Mouse (Mus musculus) liver, embryonic 14.5 days (tissue): ENCODE measurements around the gene Sdc3. TPM values are rescaled to one million over a fixed set of nuclear protein-coding genes. Genes with fewer than 3 reads are reported as not detected.

Source experiments
- ATAC-seq: fragments of 200-750 bp; cut with Nextera tagmentation; 2 replicates; pipeline ENCODE4 v1.8.0; 2017; ENCODE audit warnings: moderate number of reproducible peaks, mild to moderate bottlenecking, moderate library complexity; ENCODE audit not compliant: insufficient read depth
- DNase-seq, 3 experiments: peaks; one replicate each; pipeline ENCODE4 v3.0.0-alpha.2; 2012 to 2013; ENCODE audit warnings: low read depth in 3 of 3, low spot score in 3 of 3
- H3K27ac ChIP-seq: fragments of 300-500 bp; sonication (generic); 2 replicates; pipeline ENCODE4 v1.5.1; 2014; ENCODE audit warnings: moderate library complexity, mild to moderate bottlenecking, control low read depth, inconsistent platforms
- H3K27me3 ChIP-seq: fragments of 300-500 bp; sonication (generic); 2 replicates; pipeline ENCODE4 v1.6.1; 2014; ENCODE audit warnings: mild to moderate bottlenecking, low read length, moderate library complexity; ENCODE audit not compliant: control insufficient read depth, insufficient read depth
- H3K36me3 ChIP-seq: fragments of 300-500 bp; sonication (generic); replicated peaks from 2 replicates; pipeline ENCODE4 v1.6.1; 2014; ENCODE audit warnings: low read depth; ENCODE audit not compliant: control insufficient read depth, insufficient read depth
- H3K4me1 ChIP-seq, 2 experiments: fragments of 200-500 bp in 1 of 2; fragments of 300-500 bp in 1 of 2; sonication (generic) in 1 of 2; replicated peaks; 2 replicates each; pipeline ENCODE4 v1.6.1; 2012 to 2014; ENCODE audit warnings: antibody characterized with exemption in 1 of 2, inconsistent platforms in 1 of 2, low read length in 1 of 2; ENCODE audit not compliant: control insufficient read depth in 2 of 2, insufficient read depth in 2 of 2
- H3K4me2 ChIP-seq: fragments of 300-500 bp; sonication (generic); 2 replicates; pipeline ENCODE4 v1.6.1; 2014; ENCODE audit warnings: low read depth, mild to moderate bottlenecking, control low read depth, moderate library complexity
- H3K4me3 ChIP-seq, 2 experiments: fragments of 200-500 bp in 1 of 2; fragments of 300-500 bp in 1 of 2; sonication (generic) in 1 of 2; 2 replicates each; pipeline ENCODE4 v1.5.1; 2012 to 2014; ENCODE audit warnings: low read depth in 2 of 2, low read length in 2 of 2, mild to moderate bottlenecking in 2 of 2, control low read depth in 1 of 2, inconsistent platforms in 1 of 2, moderate library complexity in 1 of 2; ENCODE audit not compliant: insufficient read depth in 1 of 2
- H3K9ac ChIP-seq: fragments of 300-500 bp; sonication (generic); replicated peaks from 2 replicates; pipeline ENCODE4 v1.6.1; 2014; ENCODE audit warnings: mild to moderate bottlenecking, control low read depth, moderate library complexity
- H3K9me3 ChIP-seq: fragments of 300-500 bp; sonication (generic); 2 replicates; pipeline ENCODE4 v1.6.1; 2016; ENCODE audit warnings: low read length, mixed read lengths; ENCODE audit not compliant: control insufficient read depth
- CTCF ChIP-seq: IDR thresholded peaks from 2 replicates; pipeline ENCODE4 v1.5.1; 2016; ENCODE audit warnings: antibody characterized with exemption, low read depth, control low read depth
- EP300 ChIP-seq: IDR thresholded peaks from 2 replicates; pipeline ENCODE4 v1.6.1; 2016; ENCODE audit warnings: antibody characterized with exemption, low read depth
- WGBS: fragments of 180-500 bp; shearing (Covaris S2); extraction: QIAGEN DNeasy Blood & Tissue Kit; methylation state at CpG from one replicate; pipeline ENCODE4 v1.1.7; 2014; ENCODE audit not compliant: insufficient replicate concordance; 5-methylcytosine and 5-hydroxymethylcytosine counted together
- polyA plus RNA-seq, 2 experiments: library from polyadenylated mRNA; depleted of rRNA in 1 of 2; stranded (reverse) in 1 of 2; unstranded in 1 of 2; fragments of >200 nt; fragmentation: Nextera tagmentation in 1 of 2; extraction: Ambion mirVana in 1 of 2; gene quantifications; 2 replicates each; pipeline versions ENCODE4 v1.2.1 to v1.2.3; 2012 to 2014

Gene Sdc3
- polyA plus RNA-seq, 2 experiments, result 4.4 to 7.3 TPM

- Histone ChIP-seq H3K27ac (no peak overlapping the region), H3K4me3 (no peak overlapping the region), H3K4me2 (no peak overlapping the region), H3K4me1 (no peaks in the 10 kb centered on the region), H3K36me3 (peaks cover 66% of the 10 kb centered on the region), H3K9ac (no peak overlapping the region), H3K27me3 (no peaks in the 10 kb centered on the region), H3K9me3 (no peaks in the 10 kb centered on the region)
- ATAC-seq, result no peak
- DNase-seq, result no peak
- no peak for TF ChIP-seq EP300
- no peak for TF ChIP-seq CTCF
- 83% methylated on average over 10 of the region's 10 CpGs for WGBS
Measured at GRCm38 (mm10) chr4:130777647-130778046, 14.7 kb upstream of the Sdc3 start.

- Histone ChIP-seq H3K27me3 (no peaks in the 10 kb centered on the region), H3K4me2 (no peak overlapping the region), H3K36me3 (peaks cover 53% of the 10 kb centered on the region), H3K9ac (no peak overlapping the region), H3K9me3 (no peaks in the 10 kb centered on the region), H3K4me1 (no peaks in the 10 kb centered on the region), H3K4me3 (no peak overlapping the region), H3K27ac (no peak overlapping the region)
- 87% methylated on average over 3 of the region's 3 CpGs for WGBS
- no peak for TF ChIP-seq EP300
- no peak for TF ChIP-seq CTCF
- no peak for DNase-seq
- ATAC-seq, result no peak
Measured at GRCm38 (mm10) chr4:130779037-130779436, 13.3 kb upstream of the Sdc3 start.

- Histone ChIP-seq H3K4me2 (no peak overlapping the region), H3K27me3 (no peaks in the 10 kb centered on the region), H3K4me3 (no peak overlapping the region), H3K9me3 (no peaks in the 10 kb centered on the region), H3K27ac (no peak overlapping the region), H3K9ac (no peak overlapping the region), H3K4me1 (no peaks in the 10 kb centered on the region), H3K36me3 (peaks cover 24% of the 10 kb centered on the region)
- TF ChIP-seq CTCF, result no peak
- no peak for TF ChIP-seq EP300
- ATAC-seq, result no peak
- 37% methylated on average over 2 of the region's 2 CpGs for WGBS
- no peak for DNase-seq
Measured at GRCm38 (mm10) chr4:130782492-130782891, 9.8 kb upstream of the Sdc3 start.

GRCm38 (mm10) chr4:130784755-130785154 lies 7.6 kb upstream of the Sdc3 start:
- H3K9me3 ChIP-seq, result no peaks in the 10 kb centered on the region
- TF ChIP-seq EP300 (no peak), CTCF (peak; percentile 63)
- H3K4me3 ChIP-seq, result no peak overlapping the region
- 18% methylated on average over 4 of the region's 4 CpGs for WGBS
- peaks cover 11% of the 10 kb centered on the region for H3K36me3 ChIP-seq
- no peaks in the 10 kb centered on the region for H3K4me1 ChIP-seq
- DNase-seq (peak; percentile 15 to 30 (median 16)), ATAC-seq (no peak)
- no peak overlapping the region for H3K9ac ChIP-seq
- no peak overlapping the region for H3K27ac ChIP-seq
- no peak overlapping the region for H3K4me2 ChIP-seq
- H3K27me3 ChIP-seq, result no peaks in the 10 kb centered on the region

- Histone ChIP-seq H3K36me3 (no peaks in the 10 kb centered on the region), H3K9me3 (no peaks in the 10 kb centered on the region), H3K4me2 (no peak overlapping the region), H3K9ac (no peak overlapping the region), H3K4me1 (no peaks in the 10 kb centered on the region), H3K27ac (no peak overlapping the region), H3K27me3 (peaks cover 19% of the 10 kb centered on the region), H3K4me3 (no peak overlapping the region)
- TF ChIP-seq CTCF (no peak), EP300 (no peak)
- DNase-seq, result no peak
- no peak for ATAC-seq
- WGBS, result 58% methylated on average over 5 of the region's 5 CpGs
Measured at GRCm38 (mm10) chr4:130787530-130787929, 4.8 kb upstream of the Sdc3 start.
